Mouse (Mus musculus) midbrain, embryonic 16.5 days (tissue): ENCODE results near the gene Tspan9. TPM values are rescaled to one million over a fixed set of nuclear protein-coding genes. Genes with fewer than 3 reads are reported as not detected.

Experiments
- ATAC-seq: fragments of 200-750 bp; cut with Nextera tagmentation; 2 replicates; pipeline ENCODE4 v1.8.0; 2017; ENCODE audit warnings: moderate TSS enrichment
- H3K27ac ChIP-seq: fragments of 300-500 bp; sonication (generic); 2 replicates; pipeline ENCODE4 v1.5.1; 2014; ENCODE audit warnings: mild to moderate bottlenecking, low read length, mixed read lengths
- H3K27me3 ChIP-seq: fragments of 300-500 bp; sonication (generic); 2 replicates; pipeline ENCODE4 v1.6.1; 2014; ENCODE audit warnings: low read depth, low read length, mixed read lengths; ENCODE audit not compliant: control insufficient read depth, insufficient read depth
- H3K36me3 ChIP-seq: fragments of 300-500 bp; sonication (generic); 2 replicates; pipeline ENCODE4 v1.6.1; 2014; ENCODE audit warnings: mild to moderate bottlenecking, low read length, moderate library complexity, mixed read lengths; ENCODE audit not compliant: control insufficient read depth, insufficient read depth
- H3K4me1 ChIP-seq: fragments of 300-500 bp; sonication (generic); 2 replicates; pipeline ENCODE4 v1.6.1; 2014; ENCODE audit warnings: mild to moderate bottlenecking, low read length, mixed read lengths; ENCODE audit not compliant: control insufficient read depth, insufficient read depth
- H3K4me2 ChIP-seq: fragments of 300-500 bp; sonication (generic); 2 replicates; pipeline ENCODE4 v1.6.1; 2014; ENCODE audit warnings: mild to moderate bottlenecking, low read length, mixed read lengths
- H3K4me3 ChIP-seq: fragments of 300-500 bp; sonication (generic); 2 replicates; pipeline ENCODE4 v1.5.1; 2014; ENCODE audit warnings: low read depth, mild to moderate bottlenecking, low read length, moderate library complexity, mixed read lengths
- H3K9ac ChIP-seq: fragments of 300-500 bp; sonication (generic); 2 replicates; pipeline ENCODE4 v1.6.1; 2014; ENCODE audit warnings: low read depth, low read length, mixed read lengths
- H3K9me3 ChIP-seq: fragments of 300-500 bp; sonication (generic); replicated peaks from 2 replicates; pipeline ENCODE4 v1.6.1; 2014; ENCODE audit warnings: mild to moderate bottlenecking, low read length, mixed read lengths; ENCODE audit not compliant: control insufficient read depth, poor library complexity, severe bottlenecking
- WGBS: fragments of 180-500 bp; shearing (Covaris S2); extraction: QIAGEN DNeasy Blood & Tissue Kit; methylation state at CpG from one replicate; pipeline ENCODE4 v1.1.7; 2014; 5-methylcytosine and 5-hydroxymethylcytosine counted together
- polyA plus RNA-seq: library from polyadenylated mRNA; unstranded; fragments of >200 nt; fragmentation: Nextera tagmentation; extraction: Ambion mirVana; gene quantifications from 2 replicates; pipeline ENCODE4 v1.2.1, GENCODE M21; 2015

Tspan9 gene
- polyA plus RNA-seq, 1 experiment from 2014 or later = 46.3 TPM

DNA sequence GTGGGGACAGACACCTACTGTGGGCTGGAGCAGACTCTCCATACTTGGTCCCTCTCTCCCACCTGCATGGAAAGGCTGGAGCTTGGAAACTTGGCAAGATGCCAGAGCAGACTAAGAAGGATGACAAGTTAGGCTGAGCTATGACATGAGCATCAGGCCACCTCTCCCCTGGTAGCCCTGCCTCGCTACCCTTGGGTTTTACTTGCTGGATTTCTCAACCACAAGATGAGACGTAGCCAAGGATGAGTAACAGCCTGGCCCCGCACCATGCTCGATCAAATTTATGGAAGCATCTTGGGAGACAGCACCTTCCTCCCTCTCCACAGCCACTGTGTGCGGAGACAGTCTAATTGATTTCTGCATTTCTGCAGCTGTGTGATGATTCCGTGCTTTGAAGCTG is 28.3 kb downstream of the Tspan9 start:
- H3K36me3 ChIP-seq = no peaks in the 10 kb centered on the region
- WGBS = 84% methylated on average over 6 of the region's 6 CpGs
- H3K4me3 ChIP-seq = no peak overlapping the region
- no peak overlapping the region for H3K4me2 ChIP-seq
- H3K4me1 ChIP-seq = peaks cover 23% of the 10 kb centered on the region
- no peak overlapping the region for H3K27ac ChIP-seq
- H3K9ac ChIP-seq = no peak overlapping the region
- no peaks in the 10 kb centered on the region for H3K9me3 ChIP-seq
- no peak for ATAC-seq
- H3K27me3 ChIP-seq = no peaks in the 10 kb centered on the region

DNA sequence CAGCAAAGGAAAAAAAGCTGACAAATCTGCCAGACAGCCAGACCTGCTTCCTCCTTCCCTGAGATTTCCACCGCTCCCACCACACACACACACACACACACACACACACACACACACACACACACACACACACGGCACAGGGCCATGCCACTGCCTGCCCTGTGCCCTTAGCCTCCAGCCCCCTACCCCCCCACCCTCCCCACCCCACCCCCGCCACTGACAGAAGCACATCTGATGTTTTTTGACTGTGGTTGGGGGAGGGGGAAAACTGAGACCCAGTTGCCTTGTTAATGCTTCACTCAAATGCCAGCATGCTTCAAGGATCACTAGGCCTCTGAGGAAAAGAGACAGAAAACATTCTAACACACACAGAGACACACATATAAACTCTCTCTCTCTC is 30.8 kb downstream of the Tspan9 start:
- ATAC-seq = no peak
- no peak overlapping the region for H3K9ac ChIP-seq
- H3K9me3 ChIP-seq = no peaks in the 10 kb centered on the region
- WGBS = 20% methylated on average over 1 of the region's 3 CpGs
- no peaks in the 10 kb centered on the region for H3K36me3 ChIP-seq
- peaks cover 23% of the 10 kb centered on the region for H3K4me1 ChIP-seq
- H3K4me2 ChIP-seq = no peak overlapping the region
- no peak overlapping the region for H3K27ac ChIP-seq
- no peak overlapping the region for H3K4me3 ChIP-seq
- H3K27me3 ChIP-seq = no peaks in the 10 kb centered on the region

DNA sequence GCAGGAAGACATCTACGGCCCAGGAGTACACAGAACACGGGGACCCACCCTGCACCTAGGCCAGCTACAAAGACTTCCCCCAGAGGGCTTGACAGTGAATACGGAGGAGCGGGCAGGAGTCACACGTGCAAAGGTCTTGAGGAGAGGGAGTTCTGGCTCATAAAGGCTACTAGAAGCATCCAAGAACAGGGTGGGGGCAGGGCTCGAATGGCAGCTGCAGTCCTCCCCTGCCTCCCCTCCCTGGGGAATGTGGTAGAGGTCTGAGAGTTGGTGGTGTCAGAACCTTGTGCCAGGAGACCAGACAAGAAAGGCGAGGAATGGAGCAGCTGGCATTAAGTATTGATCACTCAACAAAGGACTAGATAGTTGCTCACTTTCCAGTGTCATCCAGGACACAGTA is 31.6 kb downstream of the Tspan9 start:
- no peaks in the 10 kb centered on the region for H3K36me3 ChIP-seq
- no peak overlapping the region for H3K27ac ChIP-seq
- H3K4me1 ChIP-seq = peaks cover 23% of the 10 kb centered on the region
- no peaks in the 10 kb centered on the region for H3K9me3 ChIP-seq
- 0 out of 2 replicates have a peak overlapping the region, but pooled peaks have one; percentile 25 for H3K9ac ChIP-seq
- no peak overlapping the region for H3K4me3 ChIP-seq
- ATAC-seq = no peak; the same call in 1 of the 2 replicates
- H3K27me3 ChIP-seq = no peaks in the 10 kb centered on the region
- 62% methylated on average over 7 of the region's 7 CpGs for WGBS
- no peak overlapping the region for H3K4me2 ChIP-seq

DNA sequence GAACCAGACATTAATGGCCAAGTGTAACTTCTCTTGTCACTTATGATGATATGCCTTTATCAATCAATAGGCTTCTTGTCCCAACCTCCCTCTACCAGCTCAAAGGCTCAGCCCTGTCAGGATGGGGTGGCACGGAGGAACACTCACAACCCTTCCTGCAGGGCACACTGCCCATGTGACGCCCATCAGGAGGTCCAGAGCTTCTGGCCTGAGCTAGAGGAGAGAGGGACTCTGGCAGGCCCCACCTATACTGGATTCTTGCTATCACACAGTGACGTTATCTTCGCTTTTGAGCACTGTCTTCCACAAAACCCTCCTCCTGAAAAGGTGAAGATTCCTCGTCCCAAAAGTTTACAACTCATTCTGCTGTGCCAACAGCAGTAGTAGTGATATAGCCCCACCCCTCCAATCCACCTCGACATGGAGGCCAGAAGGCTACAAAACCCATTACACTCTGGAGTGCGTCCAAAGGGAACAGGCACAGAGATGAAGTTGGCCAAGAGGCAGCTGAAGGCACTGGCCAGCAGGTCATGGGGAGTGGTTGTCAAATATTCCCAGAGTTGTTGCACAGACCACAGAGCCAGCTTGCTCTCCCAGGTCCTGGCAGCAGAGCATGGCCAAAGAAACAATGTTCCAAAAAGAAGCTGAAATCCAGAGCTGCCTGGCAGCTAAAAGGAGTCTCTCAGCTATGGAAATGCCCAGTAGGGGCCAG is 34.9 kb downstream of the Tspan9 start:
- 87% methylated on average over 7 of the region's 7 CpGs for WGBS
- H3K9ac ChIP-seq = no peak overlapping the region
- no peaks in the 10 kb centered on the region for H3K36me3 ChIP-seq
- no peaks in the 10 kb centered on the region for H3K9me3 ChIP-seq
- H3K27ac ChIP-seq = no peak overlapping the region
- H3K27me3 ChIP-seq = no peaks in the 10 kb centered on the region
- peaks cover 26% of the 10 kb centered on the region for H3K4me1 ChIP-seq
- no peak for ATAC-seq
- H3K4me3 ChIP-seq = no peak overlapping the region
- no peak overlapping the region for H3K4me2 ChIP-seq

DNA sequence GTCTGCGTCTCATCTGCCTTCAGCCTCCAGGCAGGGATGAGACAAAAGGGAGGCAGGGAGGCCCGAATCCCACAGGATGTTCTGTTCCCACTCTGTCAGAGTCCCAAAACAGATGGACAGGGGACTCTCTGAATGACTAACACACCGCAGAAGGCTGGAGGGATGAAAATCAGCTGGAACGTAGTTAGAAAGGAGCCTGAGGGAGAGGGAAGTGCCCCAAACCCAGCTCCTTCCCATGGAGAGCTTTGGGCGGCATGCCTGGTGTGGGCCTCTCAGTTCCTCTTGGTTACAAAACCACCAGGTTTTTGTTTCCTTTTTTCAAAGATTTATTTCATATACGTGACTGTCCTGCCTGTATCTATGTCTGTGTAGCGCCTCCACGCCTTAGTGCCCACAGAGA is 35.7 kb downstream of the Tspan9 start:
- no peaks in the 10 kb centered on the region for H3K27me3 ChIP-seq
- peaks cover 20% of the 10 kb centered on the region for H3K4me1 ChIP-seq
- no peak overlapping the region for H3K4me2 ChIP-seq
- no peaks in the 10 kb centered on the region for H3K36me3 ChIP-seq
- 71% methylated on average over 8 of the region's 8 CpGs for WGBS
- no peak for ATAC-seq
- no peaks in the 10 kb centered on the region for H3K9me3 ChIP-seq
- no peak overlapping the region for H3K4me3 ChIP-seq
- H3K27ac ChIP-seq = no peak overlapping the region
- H3K9ac ChIP-seq = no peak overlapping the region

DNA sequence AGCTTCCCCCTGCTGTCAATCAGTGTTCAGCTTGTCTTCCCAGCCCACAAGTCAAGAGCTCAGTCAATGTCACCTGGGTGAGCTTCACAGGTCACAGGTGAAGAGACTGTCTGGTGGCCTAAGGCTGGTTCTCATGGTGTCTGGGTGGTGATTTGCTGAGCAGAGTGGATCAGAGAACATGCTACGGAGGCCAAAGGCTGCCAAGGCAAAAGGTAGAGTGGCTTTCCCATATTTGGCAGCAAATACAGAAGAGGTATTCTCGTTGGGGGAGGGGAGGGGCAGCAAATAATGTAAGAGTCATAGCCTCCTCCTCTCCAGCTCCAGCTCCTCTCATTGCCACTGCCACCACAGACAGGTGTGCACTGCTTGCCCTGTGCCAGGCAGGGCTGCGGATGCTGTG is 37.2 kb downstream of the Tspan9 start:
- Histone ChIP-seq H3K9me3 (no peaks in the 10 kb centered on the region), H3K4me1 (peaks cover 6% of the 10 kb centered on the region), H3K27ac (no peak overlapping the region), H3K4me3 (no peak overlapping the region), H3K9ac (no peak overlapping the region), H3K36me3 (no peaks in the 10 kb centered on the region), H3K27me3 (no peaks in the 10 kb centered on the region), H3K4me2 (no peak overlapping the region)
- ATAC-seq = no peak
- WGBS = 86% methylated on average over 3 of the region's 3 CpGs

DNA sequence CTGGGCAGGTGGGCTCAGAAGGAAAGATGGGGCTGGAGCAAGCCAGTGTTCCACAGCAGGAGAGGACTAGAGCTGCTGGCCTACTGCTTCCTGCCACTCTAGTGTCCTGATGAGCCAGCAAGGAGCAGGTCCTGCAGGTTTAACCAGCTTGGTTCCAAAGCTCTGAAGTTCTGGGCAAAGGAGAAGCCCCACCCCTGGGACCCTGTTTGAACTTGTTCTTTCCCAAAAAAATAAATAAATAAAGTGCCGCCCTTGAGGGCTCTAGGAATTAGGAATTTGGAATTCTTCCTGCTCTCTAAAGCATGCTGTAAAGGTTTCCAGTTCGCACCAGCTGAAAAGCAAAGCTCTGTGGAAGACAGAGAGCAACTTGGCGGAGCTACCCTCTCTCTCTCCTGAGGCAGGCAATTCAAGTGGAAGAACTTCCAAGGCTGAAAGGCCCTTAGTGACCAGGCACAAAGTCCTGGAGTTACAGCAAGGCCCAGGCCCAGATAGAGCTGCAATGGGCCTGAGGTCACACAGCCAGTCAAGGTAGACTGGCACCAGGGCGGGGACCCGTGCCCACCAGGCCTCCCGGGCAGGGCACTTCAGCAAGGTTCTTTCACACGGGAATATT is 38.6 kb downstream of the Tspan9 start:
- no peaks in the 10 kb centered on the region for H3K9me3 ChIP-seq
- ATAC-seq = no peak
- H3K27ac ChIP-seq = peak overlapping the region; percentile 44; the same call in 1 of the 2 replicates
- no peak overlapping the region for H3K4me2 ChIP-seq
- peaks cover 6% of the 10 kb centered on the region for H3K4me1 ChIP-seq
- H3K27me3 ChIP-seq = no peaks in the 10 kb centered on the region
- WGBS = 69% methylated on average over 7 of the region's 7 CpGs
- no peak overlapping the region; the same call in 1 of the 2 replicates for H3K9ac ChIP-seq
- H3K36me3 ChIP-seq = no peaks in the 10 kb centered on the region
- H3K4me3 ChIP-seq = no peak overlapping the region

DNA sequence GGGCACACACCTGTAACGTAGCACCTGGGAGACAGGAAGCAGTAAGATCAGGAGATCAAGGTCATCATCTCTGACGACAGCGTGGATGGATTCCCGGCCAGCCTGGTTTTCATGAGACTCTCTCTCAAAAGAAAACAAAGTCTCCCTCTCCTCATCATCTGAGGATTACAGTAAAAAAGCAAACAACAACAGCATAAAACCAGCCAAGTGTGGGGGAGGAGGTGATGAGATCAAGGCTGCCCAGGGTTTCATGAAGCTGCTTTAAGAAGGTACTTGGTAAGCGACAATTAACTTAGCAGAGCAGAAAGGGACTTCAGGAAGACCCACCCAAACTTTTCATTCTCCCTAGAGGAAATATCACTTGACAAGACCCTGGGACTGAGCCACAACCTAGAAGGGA is 39.5 kb downstream of the Tspan9 start:
- WGBS = 86% methylated on average over 5 of the region's 5 CpGs
- Histone ChIP-seq H3K4me2 (no peak overlapping the region), H3K4me1 (peaks cover 10% of the 10 kb centered on the region), H3K27ac (no peak overlapping the region), H3K27me3 (no peaks in the 10 kb centered on the region), H3K4me3 (no peak overlapping the region), H3K36me3 (no peaks in the 10 kb centered on the region), H3K9ac (no peak overlapping the region), H3K9me3 (no peaks in the 10 kb centered on the region)
- no peak for ATAC-seq

DNA sequence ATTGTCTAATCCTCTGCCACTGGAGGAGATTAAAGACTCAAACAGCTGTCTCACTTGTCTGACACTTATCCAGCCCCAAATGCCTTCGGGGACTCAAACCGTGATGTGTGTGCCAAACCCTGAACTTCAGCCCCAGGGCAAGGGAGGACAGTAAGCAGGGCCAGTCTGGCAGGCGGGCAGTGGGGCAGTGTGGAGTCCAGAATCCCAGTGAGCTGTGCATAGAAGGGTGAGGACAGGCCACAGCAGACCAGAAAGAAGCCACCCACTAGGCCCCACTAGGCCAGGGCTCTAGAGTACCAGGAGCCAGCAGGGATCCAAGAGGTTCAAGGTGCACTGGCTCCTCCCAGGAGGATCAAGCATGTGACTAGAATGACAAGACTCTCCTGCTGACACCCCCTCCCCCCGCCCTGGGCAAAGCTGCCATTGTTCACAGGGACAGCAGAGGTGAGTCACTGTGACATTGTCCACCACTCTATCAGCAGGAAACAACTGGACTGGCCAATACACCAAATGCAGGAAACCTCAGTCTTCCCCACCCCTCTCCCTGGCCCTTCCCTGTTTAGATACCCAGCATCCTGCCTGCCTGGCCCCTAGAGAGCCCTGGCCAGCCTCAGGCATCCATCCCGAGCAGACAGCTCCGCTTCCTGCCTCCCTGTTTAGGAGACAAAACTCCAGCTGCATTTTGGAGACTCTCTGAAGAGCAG is 40.9 kb downstream of the Tspan9 start:
- Histone ChIP-seq H3K4me3 (no peak overlapping the region), H3K9me3 (no peaks in the 10 kb centered on the region), H3K9ac (no peak overlapping the region), H3K4me1 (peaks cover 10% of the 10 kb centered on the region), H3K27ac (no peak overlapping the region), H3K4me2 (no peak overlapping the region), H3K27me3 (no peaks in the 10 kb centered on the region), H3K36me3 (no peaks in the 10 kb centered on the region)
- ATAC-seq = no peak
- WGBS = 45% methylated on average over 6 of the region's 6 CpGs
